Mouse (Mus musculus) erythroblast, embryonic 14.5 days (primary cell): ENCODE measurements around the gene Pnmal1.

Experiments used
- GATA1 ChIP-seq: IDR thresholded peaks from 2 replicates; pipeline ENCODE4 v1.6.1; 2012; ENCODE audit warnings: low read length, inconsistent platforms, mixed read lengths
- TAL1 ChIP-seq: IDR thresholded peaks from 3 replicates; pipeline ENCODE4 v1.6.1; 2012; ENCODE audit warnings: low read length, inconsistent platforms, mixed read lengths

- TF ChIP-seq GATA1 (no peak), TAL1 (no peak)
These were observed 34.9 kb downstream of the Pnmal1 start for GRCm38 (mm10) chr7:16994400-16994799.
